Mouse (Mus musculus) limb, embryonic 10.5 days (tissue): ENCODE measurements around the gene Fanca. TPM values are rescaled to one million over a fixed set of nuclear protein-coding genes. Genes with fewer than 3 reads are reported as not detected.
A peak's percentile ranks its signal among the peaks of the same experiment; 100 is the strongest.
"Not testable (repeated sequence)": the region's sequence is repeated elsewhere in the genome, so short reads cannot be mapped to it uniquely, and the experiment has no call there.

ENCODE experiments used
- DNase-seq: peaks from one replicate; pipeline ENCODE4 v3.0.0-alpha.2; 2017; ENCODE audit warnings: low spot score
- H3K27ac ChIP-seq: fragments of 300-500 bp; sonication (generic); 2 replicates; pipeline ENCODE4 v1.5.1; 2016; ENCODE audit warnings: mild to moderate bottlenecking
- H3K27me3 ChIP-seq: fragments of 300-500 bp; sonication (generic); 2 replicates; pipeline ENCODE4 v1.6.1; 2016; ENCODE audit warnings: low read depth, mild to moderate bottlenecking; ENCODE audit not compliant: poor library complexity, severe bottlenecking
- H3K36me3 ChIP-seq: fragments of 300-500 bp; sonication (generic); 2 replicates; pipeline ENCODE4 v1.6.1; 2016; ENCODE audit warnings: mild to moderate bottlenecking, moderate library complexity
- H3K4me1 ChIP-seq: fragments of 300-500 bp; sonication (generic); 2 replicates; pipeline ENCODE4 v1.6.1; 2016
- H3K4me3 ChIP-seq: fragments of 300-500 bp; sonication (generic); 2 replicates; pipeline ENCODE4 v1.5.1; 2016; ENCODE audit warnings: mild to moderate bottlenecking, moderate library complexity
- H3K9me3 ChIP-seq: fragments of 300-500 bp; sonication (generic); replicated peaks from 2 replicates; pipeline ENCODE4 v1.6.1; 2016; ENCODE audit warnings: mild to moderate bottlenecking
- WGBS: fragments of 180-500 bp; shearing (Covaris S2); methylation state at CpG from one replicate; pipeline ENCODE4 v1.1.7; 2016; 5-methylcytosine and 5-hydroxymethylcytosine counted together
- polyA plus RNA-seq: library from polyadenylated mRNA; unstranded; fragments of >200 nt; fragmentation: Nextera tagmentation; extraction: Ambion mirVana; gene quantifications from 2 replicates; pipeline ENCODE4 v1.2.1, GENCODE M21; 2016

Gene Fanca
- polyA plus RNA-seq, 1 experiment from 2014 or later = 42.7 TPM

GRCm38 (mm10) chr8:123280302-123281094 is 37.9 kb downstream of the Fanca start:
- H3K4me3 ChIP-seq = no peak overlapping the region
- H3K9me3 ChIP-seq = no peaks in the 10 kb centered on the region
- no peak overlapping the region for H3K27ac ChIP-seq
- no peak for DNase-seq
- WGBS = 90% methylated on average over 13 of the region's 13 CpGs
- no peaks in the 10 kb centered on the region for H3K4me1 ChIP-seq
- H3K27me3 ChIP-seq = no peaks in the 10 kb centered on the region
- H3K36me3 ChIP-seq = peaks cover 71% of the 10 kb centered on the region

DNA sequence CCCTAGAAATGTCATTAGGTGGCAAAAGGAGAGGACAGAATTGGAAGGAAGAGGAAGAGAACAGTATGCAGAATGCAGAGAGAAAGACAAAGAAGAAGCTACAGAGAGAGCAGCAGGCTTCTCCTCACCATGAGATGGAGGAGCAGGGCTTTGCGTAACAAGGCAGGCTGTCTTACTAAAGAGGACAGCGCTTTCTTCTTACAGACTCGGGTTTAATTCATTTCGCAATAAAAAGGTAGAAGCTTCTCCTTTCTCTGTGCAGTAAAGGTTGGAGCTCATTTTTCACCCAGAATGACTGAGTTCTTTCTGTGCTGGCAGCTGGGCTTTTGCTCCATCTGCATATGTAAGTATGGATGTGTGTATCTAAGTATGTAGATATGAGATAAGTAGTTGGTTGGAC is 38.5 kb downstream of the Fanca start:
- H3K4me3 ChIP-seq = no peak overlapping the region
- no peaks in the 10 kb centered on the region for H3K9me3 ChIP-seq
- H3K4me1 ChIP-seq = no peaks in the 10 kb centered on the region
- H3K27me3 ChIP-seq = no peaks in the 10 kb centered on the region
- peaks cover 77% of the 10 kb centered on the region for H3K36me3 ChIP-seq
- DNase-seq = no peak
- WGBS = 95% methylated on average over 4 of the region's 4 CpGs
- H3K27ac ChIP-seq = no peak overlapping the region

DNA sequence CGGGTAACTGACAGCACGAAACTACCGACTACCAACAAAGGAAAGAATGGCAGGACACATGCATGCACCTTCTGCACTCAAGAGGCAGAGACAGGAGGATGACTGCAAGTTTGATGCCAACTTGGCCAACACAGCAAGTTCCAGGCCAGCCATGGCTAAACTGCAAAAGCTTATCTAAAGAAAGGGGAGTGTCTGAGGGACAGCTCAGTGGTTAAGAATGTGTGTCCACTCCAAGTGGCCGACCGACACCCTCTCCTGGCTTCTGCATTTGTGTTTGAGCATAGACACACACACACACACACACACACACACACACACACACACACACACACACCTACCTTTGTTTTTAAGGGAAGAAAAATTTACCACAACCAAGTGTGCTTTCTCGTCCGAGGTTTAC is 39.9 kb downstream of the Fanca start:
- Histone ChIP-seq H3K4me1 (no peaks in the 10 kb centered on the region), H3K27ac (no peak overlapping the region), H3K9me3 (no peaks in the 10 kb centered on the region), H3K27me3 (no peaks in the 10 kb centered on the region), H3K36me3 (peaks cover 83% of the 10 kb centered on the region), H3K4me3 (no peak overlapping the region)
- DNase-seq = no peak
- 87% methylated on average over 7 of the region's 7 CpGs for WGBS

DNA sequence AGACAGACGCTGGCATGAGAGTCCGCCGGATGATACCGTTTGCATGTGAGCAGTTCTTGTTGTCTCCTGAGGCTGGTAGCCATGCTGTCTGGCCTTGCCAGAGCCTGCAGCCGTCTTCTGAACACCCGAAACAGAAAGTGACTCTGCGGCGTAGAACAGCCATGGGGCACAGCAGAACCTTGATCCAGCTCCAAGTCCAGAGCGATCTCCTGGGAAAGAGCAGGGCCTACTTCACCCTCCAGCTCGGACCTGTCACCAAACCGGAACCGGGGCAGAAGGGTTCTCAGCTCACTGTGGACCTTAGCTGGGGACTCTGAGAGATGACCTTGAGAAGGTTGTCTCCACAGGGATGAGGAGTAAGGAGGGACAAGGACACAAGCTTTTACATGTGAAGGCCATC is 43.3 kb downstream of the Fanca start:
- H3K27ac ChIP-seq = no peak overlapping the region
- H3K9me3 ChIP-seq = no peaks in the 10 kb centered on the region
- H3K27me3 ChIP-seq = no peaks in the 10 kb centered on the region
- no peak for DNase-seq
- H3K36me3 ChIP-seq = peaks cover 88% of the 10 kb centered on the region
- no peaks in the 10 kb centered on the region for H3K4me1 ChIP-seq
- WGBS = 94% methylated on average over 12 of the region's 12 CpGs
- H3K4me3 ChIP-seq = no peak overlapping the region

- Histone ChIP-seq H3K9me3 (no peaks in the 10 kb centered on the region), H3K27ac (no peak overlapping the region), H3K4me1 (no peaks in the 10 kb centered on the region), H3K4me3 (no peak overlapping the region), H3K36me3 (peaks cover 90% of the 10 kb centered on the region), H3K27me3 (no peaks in the 10 kb centered on the region)
- DNase-seq = no peak
- whole genome bisulfite sequencing = 86% methylated on average over 5 of the region's 5 CpGs
Measured at GRCm38 (mm10) chr8:123274447-123274846, 43.9 kb downstream of the Fanca start.

DNA sequence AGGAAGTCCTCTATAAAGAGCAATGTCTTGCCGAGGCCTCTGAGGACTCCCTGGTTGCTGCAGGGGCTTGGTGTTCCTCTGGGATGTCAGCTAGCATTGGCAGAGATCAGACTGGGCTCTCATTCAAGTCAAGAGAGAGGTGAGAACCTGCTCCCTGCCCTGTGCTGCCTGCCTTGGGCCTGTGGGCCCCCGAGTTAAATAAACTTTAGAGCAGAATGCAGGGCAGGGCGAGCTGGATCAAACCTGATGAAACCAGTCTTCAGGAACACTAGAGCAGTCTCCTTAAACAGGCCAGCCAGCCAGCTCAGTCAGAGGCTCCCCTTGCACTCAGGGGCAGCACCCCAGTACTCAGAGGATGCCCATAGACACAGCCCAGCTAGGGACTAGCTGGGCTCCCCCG is 46.5 kb downstream of the Fanca start:
- 81% methylated on average over 4 of the region's 4 CpGs for WGBS
- peaks cover 97% of the 10 kb centered on the region for H3K36me3 ChIP-seq

DNA sequence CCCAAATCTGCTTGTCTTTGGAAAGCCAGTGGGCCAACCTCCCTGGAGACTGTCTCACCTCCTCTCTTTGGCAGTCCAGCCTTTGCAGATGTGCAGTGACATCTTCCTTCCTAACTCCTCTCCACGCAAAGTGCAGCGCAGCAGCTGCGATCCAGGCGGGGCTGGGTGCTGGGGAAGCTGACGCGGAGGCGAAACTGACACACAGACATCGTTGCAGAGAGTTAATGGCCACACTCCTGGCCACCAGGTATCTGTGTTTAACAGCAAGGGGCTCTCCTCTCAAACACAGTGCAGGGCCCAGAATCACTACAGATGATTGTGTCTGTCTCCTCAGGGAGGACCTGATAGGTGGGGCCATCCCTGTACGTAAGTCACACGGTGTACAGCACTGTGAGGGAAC is 47.2 kb downstream of the Fanca start:
- H3K27ac ChIP-seq = no peak overlapping the region
- DNase-seq = no peak
- H3K4me1 ChIP-seq = no peaks in the 10 kb centered on the region
- peaks cover 98% of the 10 kb centered on the region for H3K36me3 ChIP-seq
- no peaks in the 10 kb centered on the region for H3K27me3 ChIP-seq
- H3K4me3 ChIP-seq = no peak overlapping the region
- no peaks in the 10 kb centered on the region for H3K9me3 ChIP-seq
- WGBS = 92% methylated on average over 10 of the region's 10 CpGs

More for the DNA sequence above, 46.5 kb downstream of the Fanca start:
- H3K9me3 ChIP-seq = no peaks in the 10 kb centered on the region
- H3K4me3 ChIP-seq = no peak overlapping the region
- H3K27ac ChIP-seq = no peak overlapping the region
- no peaks in the 10 kb centered on the region for H3K27me3 ChIP-seq
- no peaks in the 10 kb centered on the region for H3K4me1 ChIP-seq
- DNase-seq = no peak

- Histone ChIP-seq H3K27me3 (no peaks in the 10 kb centered on the region), H3K36me3 (peaks cover 99% of the 10 kb centered on the region), H3K9me3 (no peaks in the 10 kb centered on the region), H3K27ac (no peak overlapping the region), H3K4me1 (no peaks in the 10 kb centered on the region), H3K4me3 (no peak overlapping the region)
- no peak for DNase-seq
- WGBS = 77% methylated on average over 14 of the region's 14 CpGs
Measured at GRCm38 (mm10) chr8:123267926-123268656, 50.3 kb downstream of the Fanca start.

GRCm38 (mm10) chr8:123257593-123257992 is 60.8 kb downstream of the Fanca start:
- H3K4me3 ChIP-seq, H3K27ac ChIP-seq, H3K9me3 ChIP-seq, DNase-seq, H3K27me3 ChIP-seq: not testable (repeated sequence)
- H3K36me3 ChIP-seq = peaks cover 67% of the 10 kb centered on the region
- peaks cover 30% of the 10 kb centered on the region for H3K4me1 ChIP-seq
- WGBS = 88% methylated on average over 8 of the region's 8 CpGs

DNA sequence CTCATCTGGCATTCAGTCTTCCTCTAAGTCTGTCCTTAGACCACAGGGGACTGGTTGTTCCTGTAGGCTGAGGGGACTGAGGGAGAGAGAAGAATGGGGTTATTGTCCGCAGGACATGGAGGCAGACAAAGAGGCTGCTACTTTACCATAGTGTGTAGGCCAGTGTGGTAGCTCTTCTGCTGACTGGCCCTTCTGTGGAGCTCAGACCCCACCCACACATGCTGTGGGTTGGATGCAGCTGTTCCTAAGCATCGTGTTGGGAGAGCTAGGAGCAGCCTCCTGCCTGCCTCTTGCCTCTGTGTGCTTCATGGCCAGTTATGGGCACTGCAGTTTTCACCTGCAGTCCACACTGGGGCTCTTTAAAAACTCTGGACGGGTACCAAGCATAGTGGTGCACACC is 61.3 kb downstream of the Fanca start:
- WGBS = 90% methylated on average over 3 of the region's 3 CpGs
- Histone ChIP-seq H3K9me3 (no peaks in the 10 kb centered on the region), H3K36me3 (peaks cover 62% of the 10 kb centered on the region), H3K4me3 (no peak overlapping the region), H3K27me3 (no peaks in the 10 kb centered on the region), H3K4me1 (peaks cover 34% of the 10 kb centered on the region), H3K27ac (no peak overlapping the region)
- no peak for DNase-seq

DNA sequence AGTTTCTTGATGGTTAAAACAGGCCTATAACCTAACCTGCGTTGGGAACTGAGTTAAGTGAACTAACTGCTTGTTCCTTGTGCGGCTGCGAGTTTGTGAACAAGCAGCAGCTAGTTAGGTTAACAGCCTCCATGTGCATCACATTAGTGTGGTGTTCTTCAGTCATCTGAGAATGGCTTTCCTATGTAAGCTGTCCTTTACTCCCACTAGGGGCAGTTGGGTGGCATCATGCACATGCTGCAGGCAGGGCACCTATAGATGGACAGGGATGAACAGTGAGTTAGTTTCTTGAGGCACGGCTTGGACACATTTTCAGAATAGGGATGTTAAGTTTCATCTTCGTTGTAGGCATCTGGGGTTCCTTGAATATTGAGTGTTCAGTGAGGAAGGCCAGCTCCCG is 63.2 kb downstream of the Fanca start:
- Histone ChIP-seq H3K36me3 (peaks cover 66% of the 10 kb centered on the region), H3K4me1 (peaks cover 34% of the 10 kb centered on the region), H3K27ac (peak overlapping the region; percentile 92; the same call in 1 of the 2 replicates), H3K27me3 (no peaks in the 10 kb centered on the region), H3K4me3 (peak overlapping the region; percentile 86), H3K9me3 (no peaks in the 10 kb centered on the region)
- no peak for DNase-seq
- WGBS = 66% methylated on average over 6 of the region's 6 CpGs

GRCm38 (mm10) chr8:123254099-123254885 is 64.1 kb downstream of the Fanca start, which contains the start of the genes Zfp276 and Vps9d1:
Zfp276 (plus strand) TSS chr8:123254195.
Vps9d1 (minus strand) TSS chr8:123254348.
- peak; percentile 91 for DNase-seq
- Histone ChIP-seq H3K36me3 (peaks cover 65% of the 10 kb centered on the region), H3K4me3 (peak within 1 kb of the TSS; percentile 86), H3K27me3 (no peaks in the 10 kb centered on the region), H3K9me3 (no peaks in the 10 kb centered on the region), H3K27ac (peak within 1 kb of the TSS; percentile 92), H3K4me1 (peaks cover 34% of the 10 kb centered on the region)
- WGBS = under 1% methylated on average over 99 of the region's 99 CpGs
